Mouse (Mus musculus) midbrain, embryonic 14.5 days (tissue): ENCODE measurements around the gene Ndufa8. TPM values are rescaled to one million over a fixed set of nuclear protein-coding genes. Genes with fewer than 3 reads are reported as not detected.

Experiments used
- ATAC-seq: fragments of 200-750 bp; cut with Nextera tagmentation; 2 replicates; pipeline ENCODE4 v1.8.0; 2017; ENCODE audit warnings: moderate number of reproducible peaks, moderate library complexity; ENCODE audit not compliant: low FRiP score, low TSS enrichment
- DNase-seq: peaks from one replicate; pipeline ENCODE4 v3.0.0-alpha.2; 2015
- H3K27ac ChIP-seq: fragments of 300-500 bp; sonication (generic); replicated peaks from 2 replicates; pipeline ENCODE4 v1.5.1; 2014; ENCODE audit warnings: mild to moderate bottlenecking, low read depth, low read length, moderate library complexity
- H3K27me3 ChIP-seq: fragments of 300-500 bp; sonication (generic); 2 replicates; pipeline ENCODE4 v1.6.1; 2014; ENCODE audit warnings: low read length, control low read depth, mixed read lengths; ENCODE audit not compliant: control insufficient read depth, insufficient read depth
- H3K36me3 ChIP-seq: fragments of 300-500 bp; sonication (generic); 2 replicates; pipeline ENCODE4 v1.6.1; 2014; ENCODE audit warnings: low read length, control low read depth; ENCODE audit not compliant: control insufficient read depth, insufficient read depth
- H3K4me1 ChIP-seq: fragments of 300-500 bp; sonication (generic); 2 replicates; pipeline ENCODE4 v1.6.1; 2014; ENCODE audit warnings: mild to moderate bottlenecking, antibody characterized with exemption, low read length, control low read depth; ENCODE audit not compliant: control insufficient read depth, insufficient read depth
- H3K4me2 ChIP-seq: fragments of 300-500 bp; sonication (generic); 2 replicates; pipeline ENCODE4 v1.6.1; 2014; ENCODE audit warnings: mild to moderate bottlenecking, low read length, moderate library complexity
- H3K4me3 ChIP-seq: fragments of 300-500 bp; sonication (generic); replicated peaks from 2 replicates; pipeline ENCODE4 v1.5.1; 2014; ENCODE audit warnings: low read depth, low read length
- H3K9ac ChIP-seq: fragments of 300-500 bp; sonication (generic); replicated peaks from 2 replicates; pipeline ENCODE4 v1.6.1; 2014; ENCODE audit warnings: mild to moderate bottlenecking, low read length, moderate library complexity
- H3K9me3 ChIP-seq: fragments of 300-500 bp; sonication (generic); 2 replicates; pipeline ENCODE4 v1.6.1; 2016; ENCODE audit warnings: low read length, control low read depth, mixed read lengths; ENCODE audit not compliant: control insufficient read depth
- WGBS: fragments of 180-500 bp; shearing (Covaris S2); extraction: QIAGEN DNeasy Blood & Tissue Kit; methylation state at CpG from one replicate; pipeline ENCODE4 v1.1.7; 2014; 5-methylcytosine and 5-hydroxymethylcytosine counted together
- polyA plus RNA-seq: library from polyadenylated mRNA; unstranded; fragments of >200 nt; fragmentation: Nextera tagmentation; extraction: Ambion mirVana; gene quantifications from 2 replicates; pipeline ENCODE4 v1.2.1, GENCODE M21; 2014

Gene Ndufa8
- 263 and 316 TPM in 2 replicates for polyA plus RNA-seq

DNA sequence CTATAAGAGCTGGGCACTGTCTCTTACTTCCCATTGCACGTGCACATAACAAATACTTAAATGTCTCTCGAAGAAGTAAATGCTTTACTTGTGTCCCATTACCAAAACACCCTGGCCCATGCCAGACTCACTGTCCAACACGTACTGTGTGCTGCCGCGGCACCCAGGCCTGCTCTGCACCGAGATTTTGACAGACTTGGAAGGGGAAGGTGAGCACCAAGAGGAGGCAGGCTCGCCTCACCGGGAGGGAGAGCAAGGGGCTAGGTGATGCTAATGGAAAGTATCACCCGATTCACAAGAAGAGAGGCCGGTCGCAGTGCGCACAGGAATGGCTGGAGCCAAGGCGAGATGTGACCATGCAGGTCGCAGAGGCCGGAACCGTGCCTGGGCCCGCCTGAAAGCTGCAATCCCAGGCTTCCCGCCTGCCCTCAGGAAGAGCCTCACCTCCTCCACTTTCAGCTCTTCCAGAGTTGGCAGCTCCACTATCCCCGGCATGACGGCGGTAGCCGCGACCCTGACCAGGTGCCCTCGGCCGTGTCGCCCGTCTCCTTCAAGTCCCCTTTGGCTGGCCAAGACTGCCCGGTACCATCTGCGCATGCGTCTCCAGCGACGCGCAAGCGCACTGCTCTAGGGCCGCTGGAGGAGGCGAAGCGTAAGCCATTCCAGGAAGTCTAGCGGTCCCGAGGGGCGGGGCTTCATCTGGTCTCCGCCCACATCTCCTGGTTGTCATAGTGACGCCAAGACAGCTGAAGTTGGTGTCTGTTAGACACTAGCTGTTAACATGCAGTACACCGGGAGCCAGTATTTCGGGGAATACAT lies at the start of gene Ndufa8, which contains the start of gene Morn5:
Gene Ndufa8 (minus strand): TSS at position 659 of the 819 bp plus-strand sequence.
Gene Morn5 (plus strand): TSS at position 711 of the 819 bp plus-strand sequence.
- H3K4me2 ChIP-seq = peak within 1 kb of the TSS; percentile 78
- H3K4me3 ChIP-seq = peak within 1 kb of the TSS; percentile 85
- peak within 1 kb of the TSS; percentile 68 for H3K27ac ChIP-seq
- DNase-seq = peak; percentile 99
- H3K27me3 ChIP-seq = no peaks in the 10 kb centered on the region
- H3K9me3 ChIP-seq = no peaks in the 10 kb centered on the region
- under 1% methylated on average over 44 of the region's 44 CpGs for WGBS
- H3K9ac ChIP-seq = peak within 1 kb of the TSS; percentile 92
- peaks cover 12% of the 10 kb centered on the region for H3K4me1 ChIP-seq
- peaks cover 3% of the 10 kb centered on the region; the same call in 1 of the 2 replicates for H3K36me3 ChIP-seq
- ATAC-seq = peak; percentile 97

DNA sequence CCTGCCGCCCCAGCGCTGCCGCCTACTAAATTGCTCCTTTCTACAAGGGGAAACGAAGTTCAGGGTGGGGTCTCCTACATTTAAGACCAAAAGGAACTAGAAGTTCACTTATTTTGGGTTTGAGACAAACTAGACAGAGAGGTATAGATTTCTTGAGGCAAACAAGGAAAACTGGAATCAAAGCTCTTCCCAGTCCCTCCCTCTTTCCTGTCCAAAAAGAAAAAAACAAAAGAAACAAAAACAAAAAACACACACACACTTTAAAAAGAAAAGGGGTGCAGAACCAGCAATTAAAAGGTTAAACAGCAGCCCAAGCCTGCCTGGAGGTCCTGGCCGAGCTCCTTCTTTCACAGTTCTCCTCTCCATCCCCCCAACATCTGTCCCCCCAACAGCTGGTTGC lies 48.8 kb upstream of the Ndufa8 start:
- no peak overlapping the region for H3K9ac ChIP-seq
- no peak overlapping the region for H3K4me2 ChIP-seq
- H3K9me3 ChIP-seq = no peaks in the 10 kb centered on the region
- ATAC-seq (no peak), DNase-seq (no peak)
- peaks cover 99% of the 10 kb centered on the region for H3K27me3 ChIP-seq
- H3K36me3 ChIP-seq = no peaks in the 10 kb centered on the region
- H3K4me3 ChIP-seq = no peak overlapping the region
- no peak overlapping the region for H3K27ac ChIP-seq
- H3K4me1 ChIP-seq = no peaks in the 10 kb centered on the region
- WGBS = 1% methylated on average over 5 of the region's 5 CpGs

DNA sequence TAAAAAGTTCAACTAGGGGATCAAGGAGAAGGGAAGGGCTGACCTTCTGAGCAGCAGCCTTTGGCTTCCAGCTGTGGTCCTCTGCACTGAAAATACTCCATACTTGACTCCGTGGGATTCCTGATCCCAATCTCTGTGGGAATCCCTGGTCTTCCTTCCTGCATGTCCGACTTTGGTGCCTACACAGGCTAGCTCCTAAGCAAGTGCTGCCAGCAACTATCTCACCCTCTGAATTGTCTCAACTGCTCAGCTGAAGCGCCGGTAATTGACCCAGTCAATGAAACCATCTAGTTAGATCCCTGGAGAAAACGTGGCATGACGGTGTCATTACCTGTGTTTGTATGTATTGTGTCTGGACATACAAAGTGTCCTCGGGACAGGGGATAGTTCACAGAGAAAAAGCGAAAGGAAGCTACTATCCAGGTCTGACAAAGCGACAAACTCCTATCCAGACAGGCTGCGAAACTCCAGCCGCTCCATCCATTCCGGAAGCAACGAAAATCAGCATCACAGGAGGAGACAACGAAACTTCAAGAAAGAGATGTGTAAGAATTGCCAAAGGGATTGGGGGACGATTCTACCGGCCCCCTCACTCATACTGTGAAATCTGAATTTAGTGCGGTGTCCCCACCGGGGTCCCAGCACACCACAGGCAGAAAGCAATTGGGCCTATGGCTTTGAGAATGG lies 48.1 kb upstream of the Ndufa8 start:
- 3% methylated on average over 18 of the region's 18 CpGs for WGBS
- Histone ChIP-seq H3K9ac (no peak overlapping the region), H3K27me3 (peaks cover 99% of the 10 kb centered on the region), H3K4me2 (no peak overlapping the region), H3K36me3 (no peaks in the 10 kb centered on the region), H3K27ac (no peak overlapping the region), H3K4me1 (no peaks in the 10 kb centered on the region), H3K9me3 (no peaks in the 10 kb centered on the region), H3K4me3 (no peak overlapping the region)
- DNase-seq (peak; percentile 46), ATAC-seq (no peak)

DNA sequence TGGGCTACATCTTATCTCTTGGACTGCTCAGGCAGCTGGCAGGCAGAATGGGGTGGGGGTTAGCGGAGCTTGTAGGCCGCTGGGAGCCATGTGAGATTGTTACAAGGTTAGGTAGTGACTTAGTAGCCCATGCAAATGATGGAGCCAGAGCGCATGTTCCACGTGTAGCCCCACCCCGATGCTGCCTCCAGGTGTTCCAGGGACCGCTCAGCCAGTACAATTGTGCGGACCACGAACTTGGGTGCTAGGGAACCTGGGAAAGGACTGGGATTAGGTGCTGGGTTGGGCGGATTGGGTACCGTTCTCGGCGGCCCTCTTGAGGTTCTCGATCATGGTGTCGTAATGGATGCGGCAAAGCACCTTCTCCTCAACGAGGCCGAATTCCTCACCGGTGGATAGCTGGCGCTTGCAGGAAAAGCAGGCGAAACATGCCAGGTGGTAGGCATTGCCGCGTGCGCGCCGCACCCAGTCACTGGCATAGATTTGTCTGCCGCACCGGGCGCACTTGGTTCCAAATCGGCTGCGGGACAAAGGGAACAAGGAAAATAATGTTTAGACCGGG lies 44.8 kb upstream of the Ndufa8 start:
- H3K9ac ChIP-seq = no peak overlapping the region
- ATAC-seq = no peak
- no peak for DNase-seq
- H3K4me3 ChIP-seq = no peak overlapping the region
- H3K36me3 ChIP-seq = no peaks in the 10 kb centered on the region
- 4% methylated on average over 31 of the region's 31 CpGs for WGBS
- H3K4me2 ChIP-seq = no peak overlapping the region
- H3K27ac ChIP-seq = no peak overlapping the region
- peaks cover 9% of the 10 kb centered on the region; the same call in 1 of the 2 replicates for H3K4me1 ChIP-seq
- peaks cover 98% of the 10 kb centered on the region for H3K27me3 ChIP-seq
- no peaks in the 10 kb centered on the region for H3K9me3 ChIP-seq

DNA sequence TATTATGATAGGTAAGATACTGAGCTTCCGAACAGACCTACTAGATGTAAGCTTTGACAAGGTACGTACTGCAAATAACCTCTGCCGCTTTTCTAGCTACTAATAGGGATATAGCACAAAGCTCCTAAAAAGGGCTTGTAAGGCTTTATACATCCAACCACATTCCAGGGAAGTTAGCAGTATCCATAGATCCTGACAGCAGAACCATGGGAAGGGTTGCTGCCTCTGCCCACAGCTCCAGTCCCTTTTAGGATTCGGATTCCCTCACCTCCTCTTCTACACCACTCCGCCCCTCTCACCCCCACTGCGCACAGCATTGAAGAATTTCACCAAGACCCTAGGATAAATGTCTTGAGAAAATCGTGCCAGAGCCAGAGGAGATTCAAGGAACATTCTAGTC lies 44.1 kb upstream of the Ndufa8 start:
- H3K4me2 ChIP-seq = no peak overlapping the region
- WGBS = 12% methylated on average over 7 of the region's 7 CpGs

DNA sequence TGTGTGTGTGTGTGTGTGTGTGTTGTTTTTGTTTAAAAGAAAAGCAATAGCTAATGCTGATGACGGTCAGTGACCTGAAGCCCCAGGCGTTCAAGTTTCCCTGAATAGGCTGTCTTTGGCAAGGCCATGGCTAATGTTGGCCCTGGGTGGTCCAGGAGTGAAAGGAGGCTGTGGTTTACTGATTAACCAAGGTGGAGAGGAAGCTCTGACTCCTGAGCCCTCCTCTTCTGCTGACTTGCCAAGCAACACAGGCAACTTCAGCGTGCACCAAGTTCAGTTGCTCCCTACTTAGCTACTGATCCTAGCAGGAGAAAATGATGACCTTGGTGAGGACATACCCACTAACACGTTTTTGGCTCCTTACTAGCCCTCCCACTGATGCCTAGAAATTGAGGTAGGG lies 43.5 kb upstream of the Ndufa8 start:
- ATAC-seq (no peak), DNase-seq (no peak)
- Histone ChIP-seq H3K9ac (no peak overlapping the region), H3K9me3 (no peaks in the 10 kb centered on the region), H3K27ac (no peak overlapping the region), H3K4me3 (no peak overlapping the region), H3K36me3 (no peaks in the 10 kb centered on the region), H3K4me2 (no peak overlapping the region), H3K4me1 (peaks cover 9% of the 10 kb centered on the region; the same call in 1 of the 2 replicates), H3K27me3 (peaks cover 94% of the 10 kb centered on the region)
- WGBS = under 1% methylated on average over 4 of the region's 4 CpGs

More for the DNA sequence above, 44.1 kb upstream of the Ndufa8 start:
- Histone ChIP-seq H3K9ac (no peak overlapping the region), H3K36me3 (no peaks in the 10 kb centered on the region), H3K4me3 (no peak overlapping the region), H3K9me3 (no peaks in the 10 kb centered on the region), H3K4me1 (peaks cover 9% of the 10 kb centered on the region; the same call in 1 of the 2 replicates), H3K27ac (no peak overlapping the region), H3K27me3 (peaks cover 94% of the 10 kb centered on the region)
- DNase-seq = no peak
- ATAC-seq = no peak

DNA sequence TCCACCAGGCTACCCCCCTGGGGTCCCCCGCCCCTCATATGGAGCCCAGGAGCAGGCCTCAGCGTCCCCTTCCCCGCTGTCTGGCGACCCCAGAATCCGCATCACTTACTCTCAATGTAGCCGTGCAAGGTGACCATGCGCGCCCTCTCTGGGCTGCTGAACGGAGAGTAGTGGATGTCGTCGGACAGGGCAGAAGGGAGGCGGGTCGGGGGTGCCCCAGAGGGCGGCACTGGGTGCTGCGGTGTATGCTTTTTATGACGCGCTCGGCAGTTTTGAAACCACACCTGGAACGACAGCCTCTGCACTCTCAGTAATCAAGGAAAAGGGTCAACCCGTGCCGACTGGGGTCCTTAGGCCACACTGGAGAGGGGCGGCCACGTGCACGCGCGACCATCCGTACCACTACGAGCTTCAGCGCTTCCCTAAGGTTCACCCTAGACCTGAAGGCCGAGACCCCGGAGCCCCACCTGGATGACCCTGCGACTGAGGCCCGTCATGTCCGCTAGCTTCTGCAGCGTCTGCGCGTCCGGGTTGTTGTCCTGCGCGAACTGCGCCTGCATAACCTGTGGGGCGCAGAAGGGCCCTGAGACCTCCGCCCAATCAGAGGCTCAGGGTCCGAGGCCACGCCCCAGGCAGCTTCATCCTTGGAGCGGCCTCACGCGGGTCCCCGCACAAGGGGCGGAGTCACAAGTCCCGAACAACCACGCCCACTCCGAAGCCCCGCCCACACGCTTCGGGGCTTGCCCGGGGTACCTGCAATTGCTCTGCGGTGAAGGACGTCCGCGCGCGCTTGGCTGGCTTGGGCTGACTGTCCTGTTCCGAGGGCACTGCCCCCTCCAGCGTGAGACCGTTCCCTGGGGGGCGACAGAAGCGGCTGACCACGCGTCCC lies 41.9 kb upstream of the Ndufa8 start:
- Histone ChIP-seq H3K4me2 (peak overlapping the region; percentile 67), H3K27me3 (peaks cover 83% of the 10 kb centered on the region), H3K4me3 (peak overlapping the region; percentile 36), H3K9me3 (no peaks in the 10 kb centered on the region), H3K36me3 (no peaks in the 10 kb centered on the region), H3K9ac (no peak overlapping the region), H3K4me1 (peaks cover 9% of the 10 kb centered on the region; the same call in 1 of the 2 replicates), H3K27ac (no peak overlapping the region)
- peak; percentile 76 for ATAC-seq
- WGBS = under 1% methylated on average over 70 of the region's 70 CpGs
- peak; percentile 72 for DNase-seq

DNA sequence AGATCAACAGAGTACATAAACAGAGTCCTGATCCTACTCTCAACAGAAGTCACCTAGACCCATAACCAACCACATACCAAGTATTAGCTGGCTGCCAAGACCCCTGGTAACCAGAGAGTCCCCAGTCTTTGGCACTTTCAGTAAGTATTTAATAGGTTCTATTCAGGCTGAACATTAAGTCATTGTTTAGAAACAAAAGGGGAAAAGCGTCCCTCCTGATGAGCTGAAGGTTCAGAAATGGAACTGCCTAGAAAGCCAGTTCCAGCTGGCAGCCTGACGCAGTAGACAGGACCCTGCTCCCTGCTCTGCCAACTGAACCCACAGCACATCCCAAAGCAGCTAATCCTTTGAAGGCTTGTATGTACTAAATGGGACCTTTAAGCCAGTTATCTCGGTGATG lies 40.0 kb upstream of the Ndufa8 start:
- Histone ChIP-seq H3K4me2 (no peak overlapping the region), H3K9me3 (no peaks in the 10 kb centered on the region), H3K36me3 (no peaks in the 10 kb centered on the region), H3K9ac (no peak overlapping the region), H3K4me3 (no peak overlapping the region), H3K4me1 (peaks cover 9% of the 10 kb centered on the region; the same call in 1 of the 2 replicates), H3K27ac (no peak overlapping the region), H3K27me3 (peaks cover 64% of the 10 kb centered on the region)
- no peak for ATAC-seq
- 34% methylated on average over 3 of the region's 3 CpGs for WGBS
- no peak for DNase-seq
